Mouse (Mus musculus): ENCODE data around the gene Prex1.

GRCm38 (mm10) chr2:166606053-166606452, 107.6 kb downstream of the Prex1 start:
- peak; percentile 44; the same call in 1 of the 2 replicates for TF ChIP-seq CTCF (IDR thresholded peaks at IDR 0.05; ENCODE audit: control insufficient read depth, insufficient read depth, low read length)
- no peak for TF ChIP-seq POLR2A (IDR thresholded peaks at IDR 0.05; ENCODE audit: borderline replicate concordance, control insufficient read depth, low read depth, low read length)

Data from bone marrow, adult 2 months (tissue).